Comparison of ENCODE assay signal across 12 mouse cellular contexts in the genomic region with DNA sequence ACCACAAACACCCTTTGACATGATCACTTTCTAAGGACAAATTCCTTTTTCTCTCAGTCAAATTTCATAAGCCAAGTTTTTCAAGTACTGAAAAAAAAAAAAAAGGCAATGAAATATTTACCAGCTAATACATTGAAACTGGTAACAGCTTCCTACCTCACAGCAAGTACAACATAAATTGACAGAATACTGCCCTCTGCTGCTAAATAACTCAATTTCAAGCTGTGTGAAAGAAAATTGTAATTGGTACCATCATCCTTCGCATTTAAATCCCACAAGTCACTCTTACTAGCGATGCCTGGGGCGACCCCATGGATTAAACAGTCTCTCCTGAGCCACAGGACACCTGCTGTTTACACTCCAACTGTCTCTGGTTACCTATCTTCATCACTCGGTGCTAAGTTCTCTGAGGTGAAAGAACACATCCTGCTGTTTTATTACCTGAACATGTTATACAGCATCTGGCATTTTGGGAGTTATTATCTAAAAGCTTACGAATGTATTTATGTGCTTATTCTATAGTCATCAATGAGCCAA.
DNase-seq lines count a peak whose midpoint lies in the region; ATAC-seq and TF ChIP-seq lines count a peak whose summit lies in the region.
"Had no signal": no experiment of that assay in that cellular context is flagged by ENCODE, and none has a peak within 500 bp of the region (broad histone marks: within the 10 kb centered on the region; RNA-seq: fewer than 3 reads in every experiment).

No protein-coding gene starts in this region.

- no peaks in the 10 kb centered on the region for H3K9me3 ChIP-seq in hindbrain, postnatal 0 days (ENCODE audit: low read length)
- H3K9me3 ChIP-seq in hindbrain, embryonic 12.5 days (replicated peaks): no peaks in the 10 kb centered on the region
- no peaks in the 10 kb centered on the region for H3K9me3 ChIP-seq in forebrain, embryonic 14.5 days (replicated peaks; ENCODE audit: control insufficient read depth, low read length)
- H3K9me3 ChIP-seq: heart, embryonic 13.5 days; megakaryocyte, embryonic 14.5 days had no signal

- WGBS in hindbrain, postnatal 0 days: 35% methylated on average over 5 of the region's 5 CpGs
- 47% methylated on average over 5 of the region's 5 CpGs for WGBS in hindbrain, embryonic 12.5 days
- WGBS in forebrain, embryonic 14.5 days: 39% methylated on average over 5 of the region's 5 CpGs

- no peak overlapping the region for H3K27ac ChIP-seq in hindbrain, postnatal 0 days
- H3K27ac ChIP-seq in hindbrain, embryonic 12.5 days: no peak overlapping the region
- no peak overlapping the region for H3K27ac ChIP-seq in forebrain, embryonic 14.5 days (ENCODE audit: low read depth, low read length)
- H3K27ac ChIP-seq: heart, embryonic 13.5 days had no signal

- H3K9ac ChIP-seq in hindbrain, postnatal 0 days (replicated peaks; ENCODE audit: low read length): no peak overlapping the region
- H3K9ac ChIP-seq in hindbrain, embryonic 12.5 days: no peak overlapping the region
- H3K9ac ChIP-seq in forebrain, embryonic 14.5 days (ENCODE audit: low read length): no peak overlapping the region
- H3K9ac ChIP-seq: heart, embryonic 13.5 days had no signal

- no peak overlapping the region for H3K4me2 ChIP-seq in hindbrain, postnatal 0 days (ENCODE audit: low read depth, low read length)
- H3K4me2 ChIP-seq in hindbrain, embryonic 12.5 days (replicated peaks): no peak overlapping the region
- H3K4me2 ChIP-seq in forebrain, embryonic 14.5 days (ENCODE audit: low read length): no peak overlapping the region
- H3K4me2 ChIP-seq: heart, embryonic 13.5 days had no signal

- H3K27me3 ChIP-seq in hindbrain, postnatal 0 days (ENCODE audit: insufficient read depth, low read length): no peaks in the 10 kb centered on the region
- no peaks in the 10 kb centered on the region for H3K27me3 ChIP-seq in hindbrain, embryonic 12.5 days
- no peaks in the 10 kb centered on the region for H3K27me3 ChIP-seq in forebrain, embryonic 14.5 days (replicated peaks; ENCODE audit: control insufficient read depth, insufficient read depth, low read length)
- H3K27me3 ChIP-seq: heart, embryonic 13.5 days had no signal

- peak; percentile 53 for TF ChIP-seq CTCF in hindbrain, postnatal 0 days (IDR thresholded peaks at IDR 0.05; ENCODE audit: low read depth)

- H3K36me3 ChIP-seq in hindbrain, postnatal 0 days (ENCODE audit: insufficient read depth, low read length): no peaks in the 10 kb centered on the region
- H3K36me3 ChIP-seq in hindbrain, embryonic 12.5 days: no peaks in the 10 kb centered on the region
- H3K36me3 ChIP-seq in forebrain, embryonic 14.5 days (ENCODE audit: control insufficient read depth, insufficient read depth, low read length): 0 out of 2 replicates have a peak, but pooled peaks cover 4% of the 10 kb centered on the region

- ATAC-seq in hindbrain, postnatal 0 days: 0 out of 2 replicates have a peak, but pooled peaks have one; percentile 40
- ATAC-seq in hindbrain, embryonic 12.5 days (ENCODE audit: low FRiP score): no peak
- ATAC-seq in forebrain, embryonic 14.5 days: peak; percentile 32; the same call in 1 of the 2 replicates

- H3K4me1 ChIP-seq in hindbrain, postnatal 0 days (ENCODE audit: insufficient read depth, low read length): no peaks in the 10 kb centered on the region
- no peaks in the 10 kb centered on the region for H3K4me1 ChIP-seq in hindbrain, embryonic 12.5 days
- no peaks in the 10 kb centered on the region for H3K4me1 ChIP-seq in forebrain, embryonic 14.5 days (ENCODE audit: control insufficient read depth, insufficient read depth, low read length)
- H3K4me1 ChIP-seq: heart, embryonic 13.5 days; megakaryocyte, embryonic 14.5 days had no signal

- H3K4me3 ChIP-seq in hindbrain, postnatal 0 days (ENCODE audit: low read length): no peak overlapping the region
- no peak overlapping the region for H3K4me3 ChIP-seq in hindbrain, embryonic 12.5 days
- no peak overlapping the region for H3K4me3 ChIP-seq in forebrain, embryonic 14.5 days (ENCODE audit: low read depth, low read length)
- H3K4me3 ChIP-seq: heart, embryonic 13.5 days; megakaryocyte, embryonic 14.5 days had no signal

- DNase-seq in hindbrain, postnatal 0 days (ENCODE audit: low spot score): peak; percentile 54
- DNase-seq in 416B (ENCODE audit: low read depth) (peak; percentile 25), ES-CJ7 (ENCODE audit: low read depth, low spot score) (peak; percentile 33)
- peak; percentile 59 for DNase-seq in forebrain, embryonic 14.5 days (ENCODE audit: low spot score)
- no peak for DNase-seq in spleen, postnatal 4 days (ENCODE audit: low spot score in 2 of 2)
- DNase-seq in adrenal gland, adult 8-10 months: no peak
- DNase-seq: cerebellum, postnatal 36 days; kidney, adult 11 months; right cerebral cortex, postnatal 4 days had no signal

Comparison
In these comparisons a context has a peak if more than half of its experiments do, and no peak if none do; other contexts are left out.
1. DNase-seq: peak in hindbrain, postnatal 0 days (single experiment), 416B (single experiment), ES-CJ7 (single experiment) and forebrain, embryonic 14.5 days (single experiment); none in spleen, postnatal 4 days (0 of 2) and adrenal gland, adult 8-10 months (single experiment).